Mouse (Mus musculus) natural killer cell, adult 2 months (primary cell): ENCODE data around the gene Rab3d.
"Not testable (repeated sequence)": the region's sequence is repeated elsewhere in the genome, so short reads cannot be mapped to it uniquely, and the experiment has no call there.

Source experiments
- DNase-seq, 2 experiments: peaks; one replicate each; pipeline ENCODE4 v3.0.0; 2022; ENCODE audit warnings: low spot score in 2 of 2

The Rab3d gene

DNA sequence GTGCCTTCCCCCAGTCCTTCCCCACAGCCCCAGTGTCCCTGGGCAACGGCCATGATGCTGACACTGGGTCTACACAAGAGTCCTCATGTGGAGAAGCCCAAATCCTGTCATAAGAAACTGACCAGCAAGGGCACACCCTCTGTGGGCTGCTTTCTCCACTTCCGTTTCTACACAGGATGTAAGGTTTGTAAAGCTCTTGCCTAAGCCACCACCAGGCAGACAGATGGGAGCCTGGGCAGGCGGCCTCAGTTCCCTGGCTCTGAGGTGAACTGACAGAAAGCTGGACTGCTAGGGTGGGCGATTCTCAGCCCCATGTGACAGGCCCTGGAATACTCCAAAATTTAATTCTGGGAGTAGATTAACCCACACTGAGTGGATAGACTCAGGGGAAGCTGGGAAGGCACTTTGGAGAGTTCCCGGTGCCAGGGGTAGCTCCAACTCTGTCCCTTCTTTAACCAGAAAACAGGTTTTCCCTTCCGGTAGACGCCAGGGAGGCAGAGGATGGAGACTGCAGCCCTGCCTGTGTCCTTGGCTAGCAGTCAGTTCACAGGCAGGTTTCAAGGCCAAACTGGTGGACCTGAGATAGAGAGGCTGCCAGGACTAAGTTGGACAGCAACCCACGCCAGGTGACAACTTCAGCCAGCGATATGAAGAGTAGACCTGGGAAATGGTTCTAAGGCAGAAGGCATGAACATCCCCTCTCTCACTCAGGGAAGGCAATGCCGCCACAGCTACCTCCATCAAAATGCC is 8.3 kb downstream of the Rab3d start:
- peak; percentile 22 to 27 for DNase-seq

DNA sequence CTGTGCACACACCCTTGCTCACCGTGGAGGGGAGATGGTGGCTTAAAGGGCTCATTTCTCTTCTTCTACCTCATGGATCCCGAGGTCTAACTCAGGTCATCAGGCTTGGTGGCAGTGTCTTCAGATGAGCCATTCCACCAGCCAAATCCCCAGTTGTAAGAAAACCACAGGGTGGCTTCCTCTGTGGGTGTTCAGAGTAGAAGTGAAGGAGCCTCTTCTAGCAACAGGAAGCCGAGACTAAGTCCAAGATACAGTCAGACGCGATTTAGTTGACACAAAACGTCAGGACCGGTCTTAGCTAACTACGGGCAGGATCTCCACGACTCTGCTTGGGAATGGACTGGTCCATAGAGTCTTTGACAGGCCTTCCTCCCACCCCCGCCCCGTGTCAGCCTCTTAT is 9.8 kb downstream of the Rab3d start:
- DNase-seq, result no peak

DNA sequence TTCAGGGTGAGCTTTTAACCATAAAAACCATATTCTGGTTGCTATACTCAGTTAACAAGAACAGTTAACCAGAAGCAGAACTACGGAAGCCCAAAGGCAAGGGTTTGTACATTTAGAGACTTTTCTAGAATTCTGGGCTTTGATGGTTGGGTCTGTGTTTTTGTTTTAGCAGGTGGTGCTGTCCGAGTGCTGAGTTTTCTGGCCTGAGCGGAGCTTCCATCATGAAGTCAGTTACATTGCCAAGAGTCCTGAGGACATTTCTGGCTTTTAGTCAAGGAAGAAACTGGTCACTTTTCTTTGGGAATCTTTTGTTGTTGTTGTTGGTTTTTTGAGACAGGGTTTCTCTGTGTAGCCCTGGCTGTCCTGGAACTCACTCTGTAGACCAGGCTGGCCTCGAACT is 14.0 kb downstream of the Rab3d start:
- DNase-seq, result no peak

DNA sequence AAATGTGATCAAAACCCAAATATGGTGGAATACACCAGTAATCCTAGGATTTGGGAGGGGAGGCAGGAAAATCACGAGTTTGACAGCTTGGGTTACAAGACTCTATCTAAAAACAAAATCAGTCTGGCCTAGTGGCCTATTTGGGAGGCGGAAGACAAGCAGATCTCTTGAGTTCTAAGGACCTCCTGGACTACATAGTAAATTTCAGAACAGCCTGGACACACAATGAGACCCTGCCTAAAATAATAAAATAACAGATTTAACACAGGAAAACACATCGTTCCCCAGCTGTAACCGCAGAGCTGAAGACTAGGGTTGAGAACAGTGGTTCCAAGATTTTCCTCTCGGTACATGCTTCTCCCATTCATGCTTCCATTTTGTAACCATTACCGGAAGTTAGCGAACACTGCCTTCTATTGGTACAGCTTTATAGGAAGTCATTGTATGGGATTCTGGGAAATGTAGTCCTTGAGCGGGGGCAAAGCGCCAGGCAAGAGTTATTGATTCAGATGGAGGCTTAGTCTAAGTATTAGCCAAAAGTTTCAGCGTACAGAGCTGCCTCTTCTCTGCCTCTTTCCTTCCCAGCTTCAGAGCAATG is 16.7 kb downstream of the Rab3d start:
- peak; percentile 30 to 33 for DNase-seq

DNA sequence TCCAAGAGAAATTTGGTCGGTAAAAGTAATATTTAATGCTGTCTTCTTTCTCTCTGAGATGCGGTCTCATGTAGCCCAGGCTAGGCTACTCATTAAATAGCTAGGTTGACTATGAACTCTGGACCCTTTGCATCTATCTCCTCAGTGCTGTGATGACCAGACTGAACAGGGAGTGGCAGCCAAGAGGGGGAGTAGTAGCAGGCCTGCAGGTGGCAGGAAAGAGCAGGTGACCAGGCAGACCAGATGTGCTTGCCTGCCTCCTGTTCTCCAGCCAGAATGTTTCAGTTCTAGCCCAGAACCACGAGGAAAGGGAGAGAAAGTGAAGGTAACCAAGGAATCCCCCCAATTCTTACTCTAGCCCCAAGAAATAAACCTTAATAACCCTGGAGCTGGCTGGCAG is 28.8 kb downstream of the Rab3d start:
- no peak for DNase-seq

DNA sequence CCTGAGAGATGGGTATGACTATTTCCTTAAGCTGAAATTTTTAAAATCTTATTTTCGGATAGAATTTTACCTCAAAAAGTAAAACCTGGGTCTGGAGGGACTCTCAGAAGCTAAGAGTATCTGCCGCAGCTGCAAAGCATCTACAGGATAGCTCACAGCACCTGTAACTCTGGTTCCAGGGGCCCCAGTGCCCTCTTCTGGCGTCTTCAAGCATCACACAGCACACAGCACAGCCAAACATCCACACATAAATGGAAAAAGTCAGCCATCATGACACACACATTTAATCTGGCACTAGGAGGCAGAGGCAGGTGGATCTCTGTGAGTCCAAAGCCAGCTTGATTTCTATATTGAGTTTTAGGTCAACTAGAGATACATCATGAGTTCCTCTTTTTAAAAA is 41.4 kb downstream of the Rab3d start:
- DNase-seq, result no peak

DNA sequence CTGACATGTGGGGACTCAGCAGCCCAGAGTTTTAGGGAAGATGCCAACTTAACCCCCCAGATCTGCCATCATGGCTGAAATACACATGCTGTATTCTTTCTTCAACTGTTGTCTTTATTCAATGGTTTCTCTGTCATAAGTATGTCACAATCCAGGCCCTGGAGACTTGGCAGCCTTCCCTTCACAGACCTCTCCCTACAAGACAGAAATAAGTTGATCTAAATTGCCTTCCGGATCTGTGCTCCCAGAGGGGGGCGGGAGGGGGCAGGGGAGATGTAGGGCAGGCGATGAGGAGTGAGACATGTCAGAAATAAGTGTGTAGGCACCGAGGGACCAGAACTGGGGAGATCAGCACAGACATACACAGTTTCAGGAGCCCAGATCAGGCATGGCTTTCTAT is 45.8 kb downstream of the Rab3d start:
- no peak for DNase-seq

DNA sequence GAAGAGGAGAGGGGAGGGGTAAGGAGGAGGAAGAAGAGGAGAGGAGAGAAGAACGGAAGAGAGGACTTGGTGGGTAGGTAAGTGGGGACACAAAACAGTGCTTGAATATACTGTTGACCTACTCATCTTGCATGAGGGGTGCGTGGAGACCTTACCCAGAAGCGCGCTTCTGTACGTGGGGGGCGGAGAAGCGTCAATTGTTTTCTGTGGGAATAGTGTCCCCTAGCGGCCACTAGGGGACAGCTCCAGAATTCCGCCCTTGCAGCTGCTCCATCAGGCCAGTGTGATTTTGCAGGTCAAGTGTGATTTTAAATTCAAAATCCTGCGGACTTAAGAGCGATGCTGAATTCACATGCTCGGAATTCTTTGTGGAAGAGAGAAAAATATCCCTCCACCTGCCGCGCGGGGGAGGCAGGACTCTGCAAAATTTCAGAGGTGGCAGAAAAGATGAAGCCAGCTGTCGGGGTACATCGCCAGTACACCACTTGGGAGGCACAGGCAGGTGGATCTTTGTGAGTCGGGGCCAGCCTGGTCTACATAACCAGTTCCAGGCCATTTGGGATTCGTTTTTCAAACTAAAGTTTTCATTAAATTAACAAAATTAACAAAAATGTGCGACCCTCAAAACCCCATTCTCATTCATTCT is 47.0 kb downstream of the Rab3d start:
- peak in 1 of 2 experiments; percentile 28 for DNase-seq

DNA sequence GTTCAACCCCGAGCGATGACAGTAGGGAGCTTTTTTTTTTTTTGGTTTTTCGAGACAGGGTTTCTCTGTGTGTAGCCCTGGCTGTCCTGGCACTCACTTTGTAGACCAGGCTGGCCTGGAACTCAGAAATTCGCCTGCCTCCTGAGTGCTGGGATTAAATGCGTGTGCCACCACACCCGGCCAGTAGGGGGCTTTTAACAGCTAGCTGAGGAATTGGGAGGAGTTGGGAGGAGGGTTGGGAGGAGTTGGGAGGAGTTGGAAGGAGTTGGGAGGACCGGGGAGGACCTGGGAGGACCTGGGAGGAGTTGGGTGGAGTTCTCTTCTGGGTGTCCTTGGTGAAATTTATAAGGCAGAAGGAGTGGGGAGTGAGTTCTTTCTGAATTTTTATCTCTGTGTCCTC is 48.7 kb downstream of the Rab3d start:
- DNase-seq, result not testable (repeated sequence)

DNA sequence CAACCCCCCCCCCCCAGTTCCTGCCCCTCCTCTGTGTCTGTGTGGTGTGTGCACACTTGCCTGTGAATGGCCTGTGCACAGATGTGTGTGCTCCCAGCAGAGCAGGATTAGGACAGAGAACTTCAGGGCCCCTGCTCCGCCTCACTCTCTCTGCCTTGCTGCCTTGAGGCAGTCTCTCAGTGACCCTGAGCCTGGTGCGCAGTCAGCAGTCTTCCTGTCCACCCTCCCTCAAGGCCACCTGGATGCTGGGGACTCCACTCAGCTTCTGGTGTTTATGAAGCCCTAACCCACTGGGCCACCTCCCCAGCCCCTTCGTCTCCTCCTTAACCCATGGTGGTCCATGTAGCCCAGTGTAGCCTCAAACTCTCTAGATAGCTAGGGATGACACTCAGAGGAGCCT is 50.3 kb downstream of the Rab3d start:
- no peak for DNase-seq

DNA sequence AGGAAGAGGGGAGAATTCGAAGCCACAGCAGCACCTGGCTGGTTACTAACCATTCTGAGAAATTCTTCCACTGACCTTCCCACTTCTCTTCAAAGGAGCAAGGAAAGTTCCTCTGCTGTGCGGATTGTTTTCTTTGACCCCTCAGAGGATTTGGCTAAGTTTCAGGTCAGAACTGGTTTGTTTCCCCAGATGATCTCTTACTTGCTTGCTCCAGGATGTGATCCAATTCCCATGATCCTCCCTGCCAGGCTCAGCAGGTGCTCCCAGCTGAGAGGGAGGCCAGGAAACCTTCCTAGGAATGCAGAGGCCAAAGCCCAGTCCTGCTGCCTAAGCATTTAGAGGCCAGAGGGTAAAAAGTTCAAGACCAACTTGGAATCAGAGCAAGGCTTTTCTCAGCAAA is 51.4 kb downstream of the Rab3d start:
- DNase-seq, result no peak

DNA sequence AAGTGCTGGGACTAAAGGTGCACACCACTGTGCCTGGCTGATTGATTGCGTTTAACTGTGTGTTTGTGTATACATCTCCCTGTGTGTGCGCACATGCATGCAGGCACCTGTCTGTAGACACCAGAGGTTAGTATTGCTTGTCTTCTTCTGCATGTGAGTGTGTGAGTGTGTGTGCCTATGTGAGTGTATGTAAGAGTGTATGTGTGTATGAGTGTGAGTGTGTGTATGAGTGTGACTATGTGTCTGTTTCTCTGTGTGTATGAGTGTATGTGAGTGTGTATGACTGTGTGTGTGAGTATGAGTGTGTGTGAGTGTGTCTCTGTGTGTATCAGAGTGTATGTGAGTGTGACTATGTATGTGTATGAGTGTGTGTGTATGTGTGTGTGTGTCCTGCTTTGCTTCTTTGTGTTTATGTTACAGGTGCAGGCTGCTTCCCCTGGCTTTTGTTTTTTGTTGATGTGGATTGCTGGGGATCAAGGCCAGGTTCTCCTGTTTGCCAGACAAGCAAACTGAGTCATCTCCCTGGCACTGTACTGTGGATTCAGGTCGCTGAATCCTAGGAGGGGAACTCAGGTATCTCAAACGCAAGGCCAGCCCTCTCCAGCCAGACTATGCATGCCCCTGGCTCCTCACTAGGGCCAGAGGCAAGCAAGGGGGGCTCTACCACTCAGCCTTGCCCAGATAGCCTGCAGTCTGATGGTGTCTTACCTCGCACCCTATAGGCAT is 52.2 kb downstream of the Rab3d start:
- no peak for DNase-seq

DNA sequence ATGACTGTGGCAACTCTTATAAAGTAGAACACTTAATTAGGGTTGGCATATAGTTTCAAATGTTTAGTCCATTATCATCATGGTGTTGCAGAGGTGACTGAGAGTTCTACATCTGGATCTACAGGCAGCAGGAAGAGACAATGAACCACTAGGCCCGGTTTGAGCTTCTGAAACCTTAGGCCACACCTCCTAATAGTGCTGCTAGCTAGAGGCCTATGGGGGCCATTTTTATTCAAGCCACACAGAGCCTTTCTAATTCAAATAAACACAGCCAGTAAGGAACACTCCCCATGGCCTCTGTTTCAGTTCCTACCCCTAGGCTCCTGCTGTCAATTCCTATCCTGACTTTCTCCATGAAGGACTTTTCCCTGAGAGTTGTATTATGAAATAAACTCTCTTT is 55.8 kb downstream of the Rab3d start:
- no peak for DNase-seq

DNA sequence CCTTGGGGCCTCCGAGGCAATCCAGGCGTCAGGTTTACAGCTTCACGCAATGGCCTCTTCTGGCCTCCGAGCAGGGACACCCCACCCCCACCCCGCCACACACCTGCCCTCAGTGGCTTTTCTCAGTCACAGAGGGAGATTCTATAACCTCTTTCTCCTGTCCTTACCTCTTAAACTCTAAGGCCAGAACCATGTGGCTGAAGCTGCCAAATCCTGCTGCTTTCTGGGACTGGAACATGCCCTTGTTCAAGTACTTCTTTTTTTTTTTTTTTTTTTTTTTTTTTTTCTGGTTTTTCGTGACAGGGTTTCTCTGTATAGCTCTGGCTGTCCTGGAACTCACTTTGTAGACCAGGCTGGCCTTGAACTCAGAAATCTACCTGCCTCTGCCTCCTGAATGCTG is 57.6 kb downstream of the Rab3d start:
- DNase-seq, result not testable (repeated sequence)

DNA sequence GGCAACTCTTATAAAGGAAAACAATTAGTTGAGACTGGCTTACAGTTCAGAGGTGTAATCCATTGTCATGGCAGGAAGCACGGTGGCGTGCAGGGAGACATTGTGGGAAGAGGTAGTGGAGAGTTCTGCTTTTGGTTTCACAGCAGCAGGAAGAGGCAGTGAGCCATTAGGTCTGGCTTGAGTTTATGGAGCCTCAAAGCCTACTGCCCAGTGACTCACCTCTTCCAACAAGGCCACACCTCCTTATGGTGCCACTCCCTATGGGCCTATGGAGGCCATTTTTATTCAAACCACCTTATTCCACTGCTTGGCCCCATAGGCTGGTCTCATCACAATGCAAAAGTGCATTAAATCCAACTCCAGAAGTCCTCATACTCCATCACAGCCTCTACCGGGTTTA is 58.4 kb downstream of the Rab3d start:
- DNase-seq, result no peak

DNA sequence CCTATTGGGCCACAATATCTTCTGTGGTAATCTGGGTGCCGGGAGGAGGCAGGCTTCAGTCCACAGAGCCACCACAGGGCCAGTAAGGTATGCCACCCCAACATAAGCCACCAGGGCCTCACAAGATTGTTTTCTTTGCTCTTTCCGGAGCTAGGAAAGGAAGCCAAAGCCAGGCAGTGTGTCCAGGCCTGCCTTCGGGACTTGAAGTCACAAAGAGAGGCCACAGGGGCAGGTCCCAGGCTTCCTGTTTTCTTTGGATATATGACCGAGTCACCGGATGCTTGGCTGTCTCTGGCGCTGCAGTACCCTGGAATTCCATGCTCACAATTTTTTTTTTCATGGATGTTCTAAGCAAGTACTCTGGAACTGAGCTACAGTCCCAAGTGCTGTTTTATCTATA is 59.9 kb downstream of the Rab3d start:
- DNase-seq, result no peak

DNA sequence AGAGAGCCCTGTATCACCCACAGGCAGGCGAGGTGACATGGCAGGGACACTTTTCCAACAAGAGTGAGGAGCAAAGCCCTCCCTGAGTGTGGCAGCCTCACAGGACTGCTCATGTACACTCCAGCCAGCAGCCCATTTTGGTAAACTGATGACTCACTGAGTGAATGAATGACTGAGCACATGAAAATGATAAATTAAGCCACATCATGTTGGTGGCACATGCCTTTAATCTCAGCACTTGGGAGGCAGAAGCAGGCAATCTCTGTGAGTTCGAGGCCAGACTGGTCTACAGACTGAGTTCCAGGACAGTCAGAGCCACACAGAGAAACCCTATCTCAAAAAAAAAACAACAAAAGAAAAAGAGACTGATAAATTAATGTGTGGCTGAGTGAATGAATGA is 60.5 kb downstream of the Rab3d start:
- no peak for DNase-seq
